Mouse (Mus musculus) cerebellum, adult 9-10 months (tissue): ENCODE measurements around the gene Ank3.

Experiments
- DNase-seq: peaks from one replicate; pipeline ENCODE4 v3.0.0; 2022

Ank3 gene

GRCm38 (mm10) chr10:69577061-69577728 lies 178.6 kb downstream of the Ank3 start:
- no peak for DNase-seq

GRCm38 (mm10) chr10:69577729-69578061 lies 179.1 kb downstream of the Ank3 start:
- no peak for DNase-seq

GRCm38 (mm10) chr10:69579585-69579984 lies 181.0 kb downstream of the Ank3 start:
- no peak for DNase-seq

- DNase-seq = no peak
Measured at GRCm38 (mm10) chr10:69581525-69581924, 183.0 kb downstream of the Ank3 start.

GRCm38 (mm10) chr10:69583874-69584481 lies 185.4 kb downstream of the Ank3 start:
- no peak for DNase-seq

GRCm38 (mm10) chr10:69584566-69584965 lies 186.0 kb downstream of the Ank3 start:
- no peak for DNase-seq

GRCm38 (mm10) chr10:69585271-69585670 lies 186.7 kb downstream of the Ank3 start:
- DNase-seq = no peak

- DNase-seq = peak; percentile 91
Measured at GRCm38 (mm10) chr10:69594186-69595131, 195.9 kb downstream of the Ank3 start.

GRCm38 (mm10) chr10:69595487-69595886 lies 196.9 kb downstream of the Ank3 start:
- no peak for DNase-seq

GRCm38 (mm10) chr10:69601471-69601870 lies 202.9 kb downstream of the Ank3 start:
- no peak for DNase-seq

- no peak for DNase-seq
Measured at GRCm38 (mm10) chr10:69602711-69603110, 204.1 kb downstream of the Ank3 start.

GRCm38 (mm10) chr10:69604609-69605008 lies 206.0 kb downstream of the Ank3 start:
- no peak for DNase-seq

GRCm38 (mm10) chr10:69605211-69605610 lies 206.6 kb downstream of the Ank3 start:
- no peak for DNase-seq

- DNase-seq = no peak
Measured at GRCm38 (mm10) chr10:69607611-69608119, 209.1 kb downstream of the Ank3 start.

- no peak for DNase-seq
Measured at GRCm38 (mm10) chr10:69611314-69611713, 212.7 kb downstream of the Ank3 start.

GRCm38 (mm10) chr10:69611839-69612340 lies 213.3 kb downstream of the Ank3 start:
- no peak for DNase-seq

- no peak for DNase-seq
Measured at GRCm38 (mm10) chr10:69616953-69617352, 218.4 kb downstream of the Ank3 start.

GRCm38 (mm10) chr10:69617537-69618112 lies 219.1 kb downstream of the Ank3 start:
- no peak for DNase-seq

- no peak for DNase-seq
Measured at GRCm38 (mm10) chr10:69620692-69621382, 222.3 kb downstream of the Ank3 start.

GRCm38 (mm10) chr10:69627767-69628166 lies 229.2 kb downstream of the Ank3 start:
- no peak for DNase-seq

GRCm38 (mm10) chr10:69628743-69629142 lies 230.2 kb downstream of the Ank3 start:
- DNase-seq = no peak

GRCm38 (mm10) chr10:69630802-69631388 lies 232.3 kb downstream of the Ank3 start:
- no peak for DNase-seq
